ENCODE assay signal across 19 mouse cellular contexts in the genomic region with DNA sequence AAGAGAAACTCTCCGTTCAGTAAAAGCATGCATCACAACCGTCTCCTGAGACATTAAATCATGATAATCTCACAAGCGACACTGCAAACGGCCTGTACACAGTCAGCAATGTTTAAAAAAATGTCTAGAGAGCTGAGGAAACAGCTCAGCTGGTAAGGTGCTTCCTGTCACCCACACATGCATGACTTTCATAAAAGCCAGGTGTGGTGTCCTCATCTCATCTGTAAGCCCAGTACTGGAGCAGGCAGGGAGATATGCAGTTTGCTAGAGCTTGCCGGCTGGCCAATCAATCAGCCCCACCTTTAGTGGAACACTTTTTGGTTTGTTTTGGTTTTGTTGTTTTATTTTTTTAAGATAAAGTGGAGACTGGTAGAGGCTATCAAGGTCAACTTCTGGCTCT. TPM values are rescaled to one million over a fixed set of nuclear protein-coding genes. Genes with fewer than 3 reads are reported as not detected.
DNase-seq lines count a peak whose midpoint lies in the region; ATAC-seq and TF ChIP-seq lines count a peak whose summit lies in the region.
"Had no signal": no experiment of that assay in that cellular context is flagged by ENCODE, and none has a peak within 500 bp of the region (broad histone marks: within the 10 kb centered on the region; RNA-seq: fewer than 3 reads in every experiment).

No protein-coding gene starts in this region.

- no peak overlapping the region for H3K27ac ChIP-seq in liver, embryonic 13.5 days
- H3K27ac ChIP-seq in liver, postnatal 0 days (ENCODE audit: low read depth): no peak overlapping the region
- H3K27ac ChIP-seq in midbrain, embryonic 16.5 days (ENCODE audit: low read length): no peak overlapping the region
- no peak overlapping the region for H3K27ac ChIP-seq in limb, embryonic 10.5 days
- H3K27ac ChIP-seq in kidney, embryonic 16.5 days (ENCODE audit: low read length): no peak overlapping the region
- H3K27ac ChIP-seq: embryonic facial prominence, embryonic 15.5 days; forebrain, embryonic 13.5 days; heart, embryonic 15.5 days; hindbrain, embryonic 12.5 days; liver, embryonic 14.5 days; midbrain, embryonic 13.5 days had no signal

- peaks cover 9% of the 10 kb centered on the region for H3K36me3 ChIP-seq in liver, embryonic 13.5 days
- peaks cover 7% of the 10 kb centered on the region; the same call in 1 of the 2 replicates for H3K36me3 ChIP-seq in liver, postnatal 0 days (replicated peaks; ENCODE audit: insufficient read depth, low read length)
- H3K36me3 ChIP-seq in midbrain, embryonic 16.5 days (ENCODE audit: control insufficient read depth, insufficient read depth, low read length): peaks cover 6% of the 10 kb centered on the region; the same call in 1 of the 2 replicates
- peaks cover 9% of the 10 kb centered on the region for H3K36me3 ChIP-seq in limb, embryonic 10.5 days
- H3K36me3 ChIP-seq in kidney, embryonic 16.5 days (ENCODE audit: insufficient read depth, low read length): peaks cover 9% of the 10 kb centered on the region

- H3K4me1 ChIP-seq in liver, embryonic 13.5 days (replicated peaks): peaks cover 23% of the 10 kb centered on the region
- H3K4me1 ChIP-seq in liver, postnatal 0 days (ENCODE audit: insufficient read depth): no peaks in the 10 kb centered on the region
- peaks cover 3% of the 10 kb centered on the region; the same call in 1 of the 2 replicates for H3K4me1 ChIP-seq in midbrain, embryonic 16.5 days (ENCODE audit: control insufficient read depth, insufficient read depth, low read length)
- no peaks in the 10 kb centered on the region for H3K4me1 ChIP-seq in limb, embryonic 10.5 days
- no peaks in the 10 kb centered on the region for H3K4me1 ChIP-seq in kidney, embryonic 16.5 days (ENCODE audit: insufficient read depth, low read length)
- H3K4me1 ChIP-seq: embryonic facial prominence, embryonic 15.5 days; forebrain, embryonic 13.5 days; hindbrain, embryonic 12.5 days; midbrain, embryonic 13.5 days had no signal

- no peaks in the 10 kb centered on the region for H3K27me3 ChIP-seq in liver, embryonic 13.5 days
- H3K27me3 ChIP-seq in liver, postnatal 0 days (ENCODE audit: insufficient read depth, low read length): no peaks in the 10 kb centered on the region
- H3K27me3 ChIP-seq in midbrain, embryonic 16.5 days (ENCODE audit: control insufficient read depth, insufficient read depth, low read depth, low read length): no peaks in the 10 kb centered on the region
- no peaks in the 10 kb centered on the region for H3K27me3 ChIP-seq in limb, embryonic 10.5 days (ENCODE audit: low read depth, poor library complexity, severe bottlenecking)
- H3K27me3 ChIP-seq in kidney, embryonic 16.5 days (ENCODE audit: insufficient read depth, low read length): no peaks in the 10 kb centered on the region
- H3K27me3 ChIP-seq: embryonic facial prominence, embryonic 15.5 days; forebrain, embryonic 13.5 days; heart, embryonic 15.5 days; hindbrain, embryonic 12.5 days; midbrain, embryonic 13.5 days had no signal

- no peak for DNase-seq in liver, embryonic 13.5 days
- DNase-seq in liver, postnatal 0 days: no peak
- DNase-seq in c-Kit-positive CD71-negative TER-119-negative erythroid progenitor cells, embryonic 14.5 days (ENCODE audit: low read depth): peak; percentile 6
- DNase-seq in mesoderm, embryonic 11.5 days (ENCODE audit: low read depth, low spot score): peak; percentile 6
- DNase-seq in thymus, postnatal 25 days: peak; percentile 42
- DNase-seq in limb, embryonic 10.5 days (ENCODE audit: low spot score): no peak
- DNase-seq: adrenal gland, postnatal 36 days; cerebellum, adult 11-12 months; heart, adult 18-20 months; kidney, adult 18-20 months; kidney, postnatal 4 days had no signal

- WGBS in liver, embryonic 13.5 days (ENCODE audit: insufficient replicate concordance): 63% methylated on average over 5 of the region's 5 CpGs
- WGBS in liver, postnatal 0 days (ENCODE audit: insufficient replicate concordance): 59% methylated on average over 5 of the region's 5 CpGs
- 76% methylated on average over 5 of the region's 5 CpGs for WGBS in midbrain, embryonic 16.5 days
- 71% methylated on average over 5 of the region's 5 CpGs for WGBS in limb, embryonic 10.5 days
- 39% methylated on average over 5 of the region's 5 CpGs for WGBS in kidney, embryonic 16.5 days

- 0 out of 2 replicates have a peak, but pooled peaks have one; percentile 31 for ATAC-seq in liver, embryonic 13.5 days (ENCODE audit: low read depth)
- ATAC-seq in liver, postnatal 0 days: no peak
- no peak for ATAC-seq in midbrain, embryonic 16.5 days
- no peak for ATAC-seq in kidney, embryonic 16.5 days (ENCODE audit: low FRiP score, low TSS enrichment)
- ATAC-seq: forebrain, embryonic 13.5 days; midbrain, embryonic 13.5 days had no signal

- H3K4me3 ChIP-seq in liver, embryonic 13.5 days (replicated peaks): no peak overlapping the region
- no peak overlapping the region for H3K4me3 ChIP-seq in liver, postnatal 0 days (ENCODE audit: low read depth, low read length)
- no peak overlapping the region for H3K4me3 ChIP-seq in midbrain, embryonic 16.5 days (ENCODE audit: low read depth, low read length)
- no peak overlapping the region for H3K4me3 ChIP-seq in limb, embryonic 10.5 days
- H3K4me3 ChIP-seq in kidney, embryonic 16.5 days (ENCODE audit: low read length): no peak overlapping the region
- H3K4me3 ChIP-seq: embryonic facial prominence, embryonic 15.5 days; forebrain, embryonic 13.5 days; heart, embryonic 15.5 days; hindbrain, embryonic 12.5 days; midbrain, embryonic 13.5 days had no signal

- TF ChIP-seq CTCF in liver, postnatal 0 days (IDR thresholded peaks at IDR 0.05; ENCODE audit: low read depth): no peak

- no peak overlapping the region for H3K9ac ChIP-seq in liver, embryonic 13.5 days
- no peak overlapping the region for H3K9ac ChIP-seq in liver, postnatal 0 days (replicated peaks)
- no peak overlapping the region for H3K9ac ChIP-seq in midbrain, embryonic 16.5 days (ENCODE audit: low read depth, low read length)
- H3K9ac ChIP-seq in kidney, embryonic 16.5 days (replicated peaks; ENCODE audit: low read length): no peak overlapping the region
- H3K9ac ChIP-seq: embryonic facial prominence, embryonic 15.5 days; forebrain, embryonic 13.5 days; heart, embryonic 15.5 days; hindbrain, embryonic 12.5 days; liver, embryonic 14.5 days; midbrain, embryonic 13.5 days had no signal

- no peak overlapping the region for H3K4me2 ChIP-seq in liver, embryonic 13.5 days
- H3K4me2 ChIP-seq in liver, postnatal 0 days (ENCODE audit: low read depth, low read length): no peak overlapping the region
- no peak overlapping the region for H3K4me2 ChIP-seq in midbrain, embryonic 16.5 days (ENCODE audit: low read length)
- H3K4me2 ChIP-seq in kidney, embryonic 16.5 days (replicated peaks; ENCODE audit: low read depth, low read length): no peak overlapping the region
- H3K4me2 ChIP-seq: embryonic facial prominence, embryonic 15.5 days; forebrain, embryonic 13.5 days; heart, embryonic 15.5 days; hindbrain, embryonic 12.5 days; midbrain, embryonic 13.5 days had no signal

- no peaks in the 10 kb centered on the region for H3K9me3 ChIP-seq in liver, embryonic 13.5 days (replicated peaks)
- H3K9me3 ChIP-seq in liver, postnatal 0 days (ENCODE audit: low read length): no peaks in the 10 kb centered on the region
- no peaks in the 10 kb centered on the region for H3K9me3 ChIP-seq in midbrain, embryonic 16.5 days (replicated peaks; ENCODE audit: control insufficient read depth, low read length, poor library complexity, severe bottlenecking)
- no peaks in the 10 kb centered on the region for H3K9me3 ChIP-seq in limb, embryonic 10.5 days (replicated peaks)
- H3K9me3 ChIP-seq in kidney, embryonic 16.5 days (ENCODE audit: low read length): no peaks in the 10 kb centered on the region
- H3K9me3 ChIP-seq: embryonic facial prominence, embryonic 15.5 days; forebrain, embryonic 13.5 days; heart, embryonic 15.5 days; hindbrain, embryonic 12.5 days; midbrain, embryonic 13.5 days had no signal

- TF ChIP-seq EP300 in liver, postnatal 0 days (IDR thresholded peaks at IDR 0.05; ENCODE audit: low read depth): no peak

RNA-seq across cellular contexts. Expression of gene Heca, which starts 27.9 kb away (rescaled TPM):
- 2.3 and 2.4 TPM in 2 replicates for polyA plus RNA-seq in liver, embryonic 13.5 days (2015; fragmentation: Nextera tagmentation; extraction: Ambion mirVana)
- polyA plus RNA-seq in liver, postnatal 0 days (2015; fragmentation: Nextera tagmentation; extraction: Ambion mirVana): 2.3 and 2.4 TPM in 2 replicates
- 4.4 and 6.4 TPM in 2 replicates for polyA plus RNA-seq in midbrain, embryonic 16.5 days (2015; fragmentation: Nextera tagmentation; extraction: Ambion mirVana)
- 2.6 and 3.6 TPM in 2 replicates for polyA plus RNA-seq in limb, embryonic 10.5 days (2016; fragmentation: Nextera tagmentation; extraction: Ambion mirVana)
- 2.9 and 5.2 TPM in 2 replicates for polyA plus RNA-seq in kidney, embryonic 16.5 days (2015; fragmentation: Nextera tagmentation; extraction: Ambion mirVana)

Comparison
In these comparisons a context has a peak if more than half of its experiments do, and no peak if none do; other contexts are left out.
1. DNase-seq: peak in c-Kit-positive CD71-negative TER-119-negative erythroid progenitor cells, embryonic 14.5 days (single experiment), mesoderm, embryonic 11.5 days (single experiment) and thymus, postnatal 25 days (single experiment); none in liver, embryonic 13.5 days (single experiment), liver, postnatal 0 days (single experiment) and limb, embryonic 10.5 days (single experiment).